Mouse (Mus musculus) adipocyte (in vitro differentiated cells): ENCODE data around the gene Aste1.
A peak's percentile ranks its signal among the peaks of the same experiment; 100 is the strongest.

Source experiments
- DNase-seq: peaks from one replicate; pipeline ENCODE4 v3.0.0-alpha.2; 2016; ENCODE audit warnings: low spot score

Aste1 gene

DNA sequence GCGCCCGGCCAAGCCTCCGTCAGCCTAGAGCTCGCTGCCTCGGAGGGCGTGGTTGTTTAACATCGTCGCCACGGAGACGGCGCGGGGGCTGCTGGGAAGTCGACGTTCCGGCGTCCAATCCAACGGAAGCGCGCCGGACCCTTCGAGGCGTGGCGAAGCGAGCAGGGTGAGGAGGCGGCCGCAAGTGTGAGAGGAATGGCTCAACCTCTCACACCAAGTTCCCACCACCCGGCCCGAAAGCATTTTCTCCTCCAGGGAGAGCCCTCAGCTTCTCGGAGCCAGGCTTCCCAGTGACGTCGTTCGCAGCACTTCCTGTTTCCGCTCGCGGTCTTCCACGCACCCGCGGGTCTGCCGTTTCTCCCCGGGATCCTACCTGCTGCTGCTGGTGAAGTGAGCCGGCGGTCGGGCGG is at the start of gene Aste1, which contains the start of gene Nek11:
Gene Aste1 (plus strand): TSS at position 175 of the 410 bp plus-strand sequence.
Gene Nek11 (minus strand): TSS at position 307 of the 410 bp plus-strand sequence.
- DNase-seq = peak; percentile 94

DNA sequence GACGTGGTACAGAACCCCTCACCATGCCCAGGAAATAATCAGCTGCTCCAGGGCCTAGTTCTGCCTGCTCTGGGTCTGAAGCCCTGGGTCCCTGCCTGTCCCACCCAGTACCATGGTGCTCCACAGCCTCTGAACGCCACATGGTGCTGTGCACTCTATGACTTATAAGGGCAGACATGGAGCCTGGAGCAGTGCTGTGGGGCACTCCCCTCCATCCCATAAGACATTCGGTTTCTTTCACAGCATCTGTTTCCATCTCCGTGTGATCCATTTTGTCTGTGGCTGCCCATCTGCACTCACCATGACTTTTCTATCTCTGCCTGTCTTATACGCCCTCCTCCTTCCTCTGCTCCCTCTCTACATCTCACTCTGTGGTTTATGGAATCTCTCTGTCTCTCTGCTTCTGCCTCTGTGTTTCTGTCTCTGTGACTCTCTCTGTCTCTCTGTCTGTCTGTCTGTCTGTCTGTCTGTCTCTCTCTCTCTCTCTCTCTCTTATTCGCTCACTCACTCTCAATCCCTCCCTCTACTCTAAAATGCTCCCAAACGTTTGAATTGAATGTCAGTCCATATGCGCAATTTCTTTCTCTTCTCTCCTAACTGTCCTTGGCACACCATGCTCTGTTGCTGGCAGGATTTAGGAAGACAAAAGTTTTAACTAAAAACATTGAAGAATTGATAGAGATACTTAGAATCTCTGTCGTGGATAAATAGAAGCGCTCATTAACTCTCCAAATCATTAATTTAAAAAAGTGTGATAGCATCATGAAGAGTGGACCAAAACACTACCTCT is 46.8 kb upstream of the Aste1 start:
- DNase-seq = no peak

DNA sequence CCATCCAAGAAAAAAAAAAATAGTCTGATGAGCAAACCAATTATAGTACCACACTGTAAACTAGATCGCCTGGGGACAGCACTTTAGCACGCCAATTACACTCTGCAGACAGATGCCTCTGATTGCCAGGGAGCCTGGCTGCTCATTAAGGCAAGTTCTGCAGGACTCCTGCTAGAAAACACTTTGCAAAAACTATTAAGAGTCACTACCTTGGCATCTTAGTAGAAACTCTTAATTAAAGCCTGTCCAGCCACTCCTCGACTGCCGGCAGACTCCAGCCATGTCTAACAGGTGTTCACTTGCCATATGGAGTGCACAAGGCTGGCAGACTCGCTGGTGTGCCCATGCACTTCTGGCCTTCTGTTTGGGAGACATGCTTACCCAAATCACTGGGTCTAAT is 46.2 kb upstream of the Aste1 start:
- no peak for DNase-seq

DNA sequence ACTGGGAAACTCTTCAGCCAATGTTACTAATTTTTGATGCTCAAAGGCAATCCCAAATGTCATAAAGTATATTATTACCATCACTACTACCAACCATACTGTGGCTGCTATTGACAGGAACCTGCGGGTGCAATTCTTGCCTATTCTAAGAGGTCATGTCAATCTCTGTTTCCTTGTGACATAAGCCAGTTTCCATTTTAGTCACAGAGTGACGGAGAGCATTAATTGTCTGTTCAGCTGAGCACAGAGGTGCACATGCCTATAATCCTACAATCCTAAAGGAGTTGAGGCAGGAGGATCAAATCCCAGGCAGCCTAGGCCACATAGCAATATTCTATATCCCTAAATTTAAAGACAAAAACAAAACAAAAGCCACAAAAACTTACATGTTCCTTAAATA is 33.0 kb upstream of the Aste1 start:
- DNase-seq = no peak

DNA sequence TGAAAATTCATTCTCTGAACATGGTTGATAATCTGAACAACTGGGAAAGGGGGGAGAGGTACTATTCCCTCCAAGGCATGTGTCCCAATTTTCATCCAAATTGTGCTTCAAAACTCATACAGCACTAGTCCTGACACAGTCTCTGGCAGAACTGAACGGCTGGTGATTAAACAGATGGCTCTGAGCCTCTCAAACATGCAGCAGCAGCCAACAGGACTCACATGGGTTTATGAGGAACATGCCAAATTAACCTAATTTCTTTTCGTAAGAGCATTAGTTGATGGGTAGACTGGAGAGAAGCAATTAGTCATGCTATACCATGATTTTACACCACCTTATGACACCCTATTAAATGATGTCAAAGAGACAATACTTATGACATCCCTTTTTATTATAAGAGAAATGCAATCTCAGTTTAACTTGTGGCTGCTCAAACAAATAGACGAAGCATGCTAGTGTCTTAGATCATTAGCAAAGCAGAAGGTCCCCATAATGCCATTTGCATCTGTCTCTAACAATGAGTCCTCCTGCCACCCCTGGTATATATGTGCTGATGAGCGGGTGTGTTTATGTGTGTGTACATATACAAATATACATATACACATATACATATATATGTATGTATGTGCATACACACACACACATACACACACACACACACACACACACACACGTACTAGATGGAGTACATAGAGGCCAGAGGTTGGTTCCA is 31.5 kb upstream of the Aste1 start:
- no peak for DNase-seq

DNA sequence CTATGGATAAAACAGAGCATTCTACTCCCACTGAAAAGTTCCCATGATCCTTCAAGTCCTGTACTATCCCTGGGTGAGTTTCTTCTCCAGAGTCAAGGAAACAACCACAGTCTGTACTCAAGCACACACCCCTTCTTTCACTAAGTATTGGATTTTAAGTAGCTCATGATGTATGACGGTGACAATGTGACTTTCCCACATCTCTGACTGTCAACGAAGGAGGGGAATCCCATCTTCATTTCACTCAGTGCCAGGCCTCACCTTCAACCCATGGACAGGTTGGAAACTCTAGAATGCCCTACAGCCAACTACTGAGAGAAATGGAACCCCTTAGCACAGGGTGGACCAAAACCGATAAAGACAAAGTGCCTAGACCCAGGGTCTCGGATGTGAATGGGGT is 29.0 kb upstream of the Aste1 start:
- no peak for DNase-seq

DNA sequence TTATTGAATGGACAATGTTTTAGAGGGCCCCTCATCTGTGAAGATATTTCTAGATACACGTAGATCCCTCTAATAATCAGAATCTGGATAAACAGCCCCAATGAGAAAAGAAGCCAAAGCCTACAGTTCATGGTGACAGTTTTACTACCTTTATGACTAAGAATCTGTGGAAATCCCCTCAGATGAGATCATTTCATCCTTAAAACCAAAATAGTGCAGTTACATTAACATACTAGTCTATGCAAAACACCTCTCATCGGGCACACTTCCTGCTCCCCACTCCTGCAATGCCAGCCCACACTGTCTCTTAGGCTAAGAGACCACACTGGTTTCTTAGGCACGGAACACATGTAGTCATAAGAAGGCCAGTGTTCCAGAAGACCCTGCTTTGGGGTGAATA is 26.6 kb upstream of the Aste1 start:
- DNase-seq = no peak

DNA sequence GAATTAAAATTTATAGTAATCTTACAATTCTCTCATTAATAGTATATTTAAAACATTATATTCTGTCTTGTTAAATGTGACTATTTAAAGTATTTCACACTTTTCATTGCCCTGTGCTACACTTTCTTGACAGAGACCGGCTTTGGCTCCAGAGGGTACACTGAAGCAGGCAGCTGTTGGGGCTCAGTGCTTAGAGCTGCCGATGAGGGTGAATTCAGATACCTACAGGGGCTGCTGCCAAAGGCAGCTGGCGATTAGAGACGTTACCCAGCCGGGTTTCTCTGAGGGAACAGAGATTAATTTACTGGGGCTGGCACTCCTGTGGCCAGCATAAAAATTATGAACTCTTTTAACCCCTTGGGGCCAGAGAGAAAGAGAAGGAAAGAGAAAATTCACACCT is 20.8 kb upstream of the Aste1 start:
- no peak for DNase-seq

DNA sequence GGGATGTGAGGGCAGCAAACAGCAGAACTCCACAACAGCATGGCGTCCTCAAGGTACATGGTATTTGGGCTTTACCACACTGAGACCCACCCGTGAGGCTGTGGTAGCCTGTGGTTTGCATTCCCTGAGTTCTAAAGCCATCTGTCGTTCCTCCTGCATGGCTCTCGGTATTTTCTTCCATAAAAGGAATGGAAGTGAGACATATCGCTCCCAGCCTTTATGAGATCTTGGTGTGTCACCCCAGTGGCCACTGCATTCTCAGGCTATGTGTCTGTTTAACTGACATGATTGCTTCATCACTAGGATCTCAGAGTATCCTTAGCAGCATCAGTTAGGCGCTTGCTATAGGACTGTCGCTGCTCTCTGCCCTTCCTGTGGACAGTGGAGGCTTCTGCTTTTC is 18.8 kb upstream of the Aste1 start:
- no peak for DNase-seq

DNA sequence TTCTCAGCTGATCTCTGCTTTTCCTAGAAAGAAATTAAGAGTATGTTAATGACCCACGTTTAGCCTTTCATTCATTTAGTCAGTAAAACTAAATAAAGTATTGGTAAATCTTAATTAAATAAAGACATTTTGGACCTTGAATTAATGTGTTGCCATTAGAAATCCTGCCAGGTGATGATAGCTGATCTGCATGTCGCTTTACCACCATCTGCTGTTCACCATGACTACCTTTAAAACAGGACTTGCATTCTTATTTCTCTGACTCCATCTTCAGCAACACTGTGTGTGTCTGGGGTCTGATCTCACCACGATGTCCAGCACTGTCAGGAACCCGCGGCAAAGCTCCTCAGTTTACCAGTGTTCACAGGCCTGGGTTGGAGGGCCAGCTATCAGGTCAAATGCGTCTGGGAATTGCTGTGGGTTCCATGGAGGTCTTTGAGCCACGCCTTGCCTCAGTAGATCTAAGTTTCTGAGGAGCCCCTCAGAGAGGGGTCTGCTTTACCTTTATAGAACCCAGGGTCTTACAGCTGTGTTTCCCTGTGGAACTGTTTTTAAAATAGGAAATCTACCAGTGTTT is 18.1 kb upstream of the Aste1 start:
- DNase-seq = no peak

DNA sequence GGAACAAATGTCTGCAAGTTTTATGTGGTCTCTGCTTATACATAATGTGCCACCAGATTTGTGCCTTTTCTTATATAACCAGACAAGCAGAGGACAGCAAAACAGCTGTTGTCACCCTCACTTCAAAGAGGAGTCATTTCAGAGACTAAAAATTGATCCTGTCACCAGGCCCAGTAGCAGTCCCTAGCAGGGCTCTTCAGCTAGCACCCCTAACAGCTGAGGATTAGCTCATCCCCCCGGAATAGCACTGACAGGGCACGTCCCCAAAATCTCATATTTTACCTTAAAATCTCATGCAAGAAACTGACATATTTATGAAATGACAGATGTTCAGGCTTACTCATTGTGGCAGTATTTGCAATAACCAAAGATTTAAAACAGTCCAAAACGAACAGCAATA is 17.6 kb upstream of the Aste1 start:
- no peak for DNase-seq

DNA sequence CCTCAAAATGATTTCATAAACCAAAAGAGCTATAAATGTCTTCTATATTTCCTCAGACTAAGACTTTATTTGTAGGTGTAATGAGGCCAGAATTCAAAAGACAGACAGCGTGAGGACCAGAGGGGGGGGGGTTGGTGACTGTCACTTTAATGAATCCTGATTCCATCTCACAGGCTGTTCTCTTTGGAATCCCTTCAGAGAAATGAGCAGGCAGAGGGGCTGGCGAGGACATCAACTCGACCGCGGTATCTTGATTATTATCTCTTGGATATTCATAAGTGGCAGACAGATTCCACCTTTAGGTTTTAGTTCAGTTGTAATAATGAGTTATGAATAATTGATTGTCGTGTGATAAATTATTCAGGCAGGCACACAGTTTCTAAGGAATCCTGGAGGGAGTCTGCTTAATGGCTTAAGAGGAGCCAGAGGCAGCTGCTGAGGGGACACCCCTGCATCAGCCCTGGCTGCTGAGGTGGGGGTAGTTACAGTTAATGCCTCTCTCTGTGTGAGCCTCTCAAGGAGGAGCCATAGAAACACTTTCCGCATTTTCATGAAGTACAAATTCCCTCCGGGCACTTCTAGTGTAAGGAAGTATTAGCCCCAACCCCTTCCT is 15.6 kb upstream of the Aste1 start:
- DNase-seq = no peak

DNA sequence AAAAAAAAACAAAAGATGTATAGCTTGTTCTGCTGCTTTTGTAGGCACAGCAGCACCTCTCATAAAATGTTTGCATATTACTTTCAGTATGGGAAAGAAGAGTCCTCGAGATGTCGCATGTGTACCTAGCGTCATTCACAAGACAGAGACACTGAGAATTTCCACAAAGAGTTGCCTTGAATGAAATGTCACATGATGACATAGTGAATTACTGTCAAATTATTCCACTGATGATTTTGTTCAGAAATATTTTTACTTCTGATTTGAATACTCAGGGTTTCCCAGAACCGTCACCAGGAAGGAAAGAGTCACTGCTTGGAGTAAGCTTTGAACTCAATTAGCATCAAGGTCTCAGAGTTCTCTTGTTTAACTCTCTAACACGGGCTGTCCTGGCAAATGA is 7.8 kb upstream of the Aste1 start:
- no peak for DNase-seq

DNA sequence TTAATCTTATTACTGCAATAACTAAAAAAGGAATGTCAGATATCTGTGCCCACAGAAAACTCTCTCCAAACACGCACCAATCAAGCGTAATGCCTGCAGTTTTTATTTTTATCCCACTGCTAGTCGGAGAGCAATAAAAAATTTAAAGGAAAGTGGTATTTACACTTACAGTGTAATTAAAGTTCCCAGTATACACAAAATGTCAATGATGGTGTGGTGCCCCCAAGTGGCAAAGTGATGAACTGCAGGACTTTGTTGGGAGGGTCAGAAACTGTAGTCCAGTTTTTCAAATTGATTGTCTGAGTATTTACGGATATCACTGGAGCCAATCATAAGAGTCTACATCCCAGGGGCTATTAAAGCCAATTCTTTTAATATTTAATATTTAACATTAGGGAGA is 5.9 kb upstream of the Aste1 start:
- peak; percentile 77 for DNase-seq

DNA sequence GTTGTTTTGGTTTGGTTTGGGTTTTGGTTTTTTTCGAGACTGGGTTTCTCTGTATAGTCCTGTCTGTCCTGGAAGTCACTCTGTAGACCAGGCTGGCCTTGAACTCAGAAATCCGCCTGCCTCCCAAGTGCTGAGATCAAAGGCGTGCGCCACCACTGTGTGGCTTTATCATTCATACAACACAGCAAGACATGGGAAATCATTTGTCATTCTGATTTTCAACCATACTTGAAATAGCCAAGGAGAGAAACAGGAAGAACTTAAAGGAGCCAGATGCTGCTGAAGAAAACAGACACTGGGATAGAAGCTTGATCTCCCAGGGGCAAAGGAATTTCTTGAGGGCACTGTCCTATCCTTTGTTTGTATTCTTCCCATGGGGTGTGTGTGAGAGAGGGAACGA is 4.6 kb upstream of the Aste1 start:
- no peak for DNase-seq

DNA sequence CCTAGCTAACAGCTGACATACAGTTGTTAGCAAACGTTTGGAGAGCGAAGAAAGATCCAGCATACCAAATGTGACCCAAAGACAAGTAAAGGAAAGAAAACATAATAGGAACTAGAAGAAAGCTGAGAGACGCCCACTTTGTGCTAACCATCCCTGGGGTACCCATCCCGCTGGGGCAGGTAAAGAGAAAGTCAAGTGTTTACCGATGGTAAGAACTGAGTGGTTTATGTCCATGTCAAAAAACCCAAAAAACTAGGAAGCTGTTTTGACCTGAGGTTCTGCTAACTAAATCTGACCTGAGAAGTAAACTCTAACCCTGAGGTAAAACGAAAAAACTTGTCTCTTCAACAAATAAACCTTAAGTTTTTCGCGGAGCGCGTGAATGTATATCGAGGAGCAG is 472 bp upstream of the Aste1 start:
- no peak for DNase-seq

DNA sequence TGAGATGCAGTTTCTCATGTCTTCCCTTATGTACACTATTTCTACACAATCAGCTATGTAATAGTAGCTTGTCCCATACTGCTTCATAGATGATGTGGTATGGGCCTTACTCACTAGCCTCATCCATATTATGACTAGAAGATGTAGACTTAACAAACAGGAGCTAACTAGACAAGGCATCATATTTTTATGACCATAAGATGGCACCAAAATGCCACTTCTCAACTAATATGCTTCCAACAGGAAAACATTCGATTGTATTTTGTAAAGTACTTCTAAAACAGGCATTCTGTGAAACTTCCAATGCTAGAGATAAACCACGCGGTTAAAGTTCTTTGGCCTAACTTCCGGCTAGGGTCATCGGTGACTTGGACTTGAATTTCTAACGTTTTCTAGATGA is 13.4 kb downstream of the Aste1 start:
- peak; percentile 10 for DNase-seq

DNA sequence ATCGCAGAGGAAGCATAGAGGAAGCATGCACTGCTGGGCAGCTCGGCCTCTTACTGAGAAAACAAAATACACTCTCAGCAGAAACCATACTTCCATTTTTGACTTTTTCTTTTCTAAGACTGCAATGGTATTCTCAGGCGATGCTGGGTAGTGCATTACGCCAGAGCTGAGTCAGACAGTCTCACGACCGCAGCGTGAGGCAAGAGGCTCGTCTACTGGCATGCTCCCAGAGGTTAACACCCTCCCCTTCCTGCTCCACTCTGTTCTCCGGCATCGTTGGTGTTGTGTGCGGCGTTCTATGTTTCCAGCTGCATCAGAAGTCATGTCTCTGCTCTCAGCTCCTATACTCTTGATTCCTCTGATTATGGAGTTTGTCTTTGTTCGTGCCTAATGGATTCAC is 63.8 kb downstream of the Aste1 start:
- DNase-seq = peak; percentile 63

DNA sequence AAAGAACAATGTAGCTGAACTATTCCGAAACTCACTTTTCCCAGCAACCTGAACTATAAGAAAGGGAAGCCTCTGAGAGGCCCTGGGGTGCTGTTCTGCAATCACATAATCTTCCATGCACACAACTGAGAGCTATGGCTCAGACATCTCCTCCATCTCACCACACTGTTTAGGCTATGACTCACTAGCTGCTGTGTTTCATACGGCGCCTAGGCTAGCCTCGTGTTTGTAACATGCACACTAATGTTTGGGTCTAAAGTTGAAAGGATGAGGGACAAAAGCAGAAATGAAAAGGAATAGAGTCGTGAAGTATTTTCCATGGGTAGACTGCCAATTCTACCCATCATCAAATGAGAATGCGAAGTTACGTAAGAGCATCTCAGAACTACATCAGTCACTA is 66.3 kb downstream of the Aste1 start:
- no peak for DNase-seq
